In the genomic region with DNA sequence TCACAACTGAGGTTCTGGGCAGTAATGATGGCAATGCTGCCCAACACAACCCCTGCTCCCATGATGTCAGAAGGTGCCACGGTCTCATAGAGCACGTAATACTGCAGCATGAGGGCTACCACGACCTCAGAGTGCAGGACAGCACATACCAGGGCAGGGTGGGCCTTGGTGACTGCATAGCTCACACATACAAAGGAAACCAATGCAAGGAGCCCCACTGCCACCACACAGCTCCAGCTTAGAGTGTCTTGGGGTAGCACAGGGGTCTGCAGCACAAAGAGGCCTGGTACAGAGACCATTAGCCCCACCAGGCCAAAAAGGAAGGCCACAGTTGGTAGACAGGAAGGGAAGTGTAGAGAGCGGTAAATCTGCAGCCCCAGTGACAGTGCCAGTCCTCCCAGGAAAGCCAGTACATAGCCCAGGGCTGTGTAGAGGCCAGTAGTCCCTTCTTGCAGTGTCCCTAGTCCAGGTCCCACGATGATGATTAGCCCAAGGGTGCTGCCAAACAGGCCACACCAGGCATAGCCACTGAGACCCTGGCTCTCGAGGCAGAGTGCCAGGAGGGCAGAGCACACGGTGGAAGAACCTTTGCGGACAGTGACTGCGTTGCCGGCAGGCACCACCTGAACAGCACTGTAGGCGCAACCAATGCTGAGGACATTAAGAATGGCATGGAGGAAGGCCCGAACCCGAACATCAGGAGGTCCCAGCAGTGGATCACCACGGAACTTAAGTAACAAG, we compare ENCODE assay signal across 8 mouse cellular contexts. TPM values are rescaled to one million over a fixed set of nuclear protein-coding genes. Genes with fewer than 3 reads are reported as not detected.
A peak's percentile ranks its signal among the peaks of the same experiment; 100 is the strongest.
DNase-seq lines count a peak whose midpoint lies in the region; ATAC-seq lines count a peak whose summit lies in the region.

No protein-coding gene starts in this region.

- DNase-seq in kidney, postnatal 25 days: no peak
- no peak for DNase-seq in embryonic facial prominence, embryonic 11.5 days (ENCODE audit: low spot score)
- DNase-seq in hindbrain, embryonic 14.5 days (ENCODE audit: low spot score): no peak
- DNase-seq in midbrain, embryonic 14.5 days: peak; percentile 17
- no peak for DNase-seq in ovary, postnatal 10 days (ENCODE audit: low spot score)
- no peak for DNase-seq in left cerebral cortex, postnatal 25 days (ENCODE audit: low spot score in 2 of 2)
- no peak for DNase-seq in layer of hippocampus, postnatal 14 days (ENCODE audit: low spot score in 2 of 2)

- H3K4me2 ChIP-seq in kidney, embryonic 15.5 days: peak overlapping the region; percentile 64
- peak overlapping the region; percentile 59; the same call in 1 of the 2 replicates for H3K4me2 ChIP-seq in embryonic facial prominence, embryonic 11.5 days (ENCODE audit: low read depth, low read length)
- peak overlapping the region; percentile 61 for H3K4me2 ChIP-seq in hindbrain, embryonic 14.5 days (replicated peaks)
- peak overlapping the region; percentile 82 for H3K4me2 ChIP-seq in midbrain, embryonic 14.5 days (ENCODE audit: low read length)

- 0 out of 2 replicates have a peak overlapping the region, but pooled peaks have one; percentile 76 for H3K9ac ChIP-seq in kidney, embryonic 15.5 days
- H3K9ac ChIP-seq in embryonic facial prominence, embryonic 11.5 days (replicated peaks; ENCODE audit: low read length): peak overlapping the region; percentile 5
- H3K9ac ChIP-seq in hindbrain, embryonic 14.5 days: peak overlapping the region; percentile 86
- H3K9ac ChIP-seq in midbrain, embryonic 14.5 days (replicated peaks; ENCODE audit: low read length): peak overlapping the region; percentile 68

- ATAC-seq in kidney, embryonic 15.5 days (replicated peaks; ENCODE audit: low FRiP score): no peak
- no peak for ATAC-seq in embryonic facial prominence, embryonic 11.5 days (replicated peaks; ENCODE audit: insufficient number of reproducible peaks, low FRiP score, low TSS enrichment, low read depth)
- ATAC-seq in hindbrain, embryonic 14.5 days (ENCODE audit: low FRiP score): no peak
- no peak for ATAC-seq in midbrain, embryonic 14.5 days (ENCODE audit: low FRiP score, low TSS enrichment)

- H3K4me3 ChIP-seq in kidney, embryonic 15.5 days (replicated peaks): no peak overlapping the region
- H3K4me3 ChIP-seq in embryonic facial prominence, embryonic 11.5 days (ENCODE audit: low read depth, low read length): no peak overlapping the region
- H3K4me3 ChIP-seq in hindbrain, embryonic 14.5 days (replicated peaks; ENCODE audit: low read length): peak overlapping the region; percentile 49; the same call in 1 of the 2 replicates
- H3K4me3 ChIP-seq in midbrain, embryonic 14.5 days (replicated peaks; ENCODE audit: low read depth, low read length): peak overlapping the region; percentile 54; the same call in 1 of the 2 replicates

- intact Hi-C loops in left cerebral cortex, postnatal 25 days (cut with DNase I): no loop called here

- H3K27ac ChIP-seq in kidney, embryonic 15.5 days: peak overlapping the region; percentile 100
- peak overlapping the region; percentile 97 for H3K27ac ChIP-seq in embryonic facial prominence, embryonic 11.5 days (replicated peaks; ENCODE audit: low read depth, low read length)
- H3K27ac ChIP-seq in hindbrain, embryonic 14.5 days: peak overlapping the region; percentile 99
- peak overlapping the region; percentile 99 for H3K27ac ChIP-seq in midbrain, embryonic 14.5 days (replicated peaks; ENCODE audit: low read depth, low read length)

- no peaks in the 10 kb centered on the region for H3K36me3 ChIP-seq in kidney, embryonic 15.5 days
- H3K36me3 ChIP-seq in embryonic facial prominence, embryonic 11.5 days (replicated peaks; ENCODE audit: control insufficient read depth, insufficient read depth, low read depth, low read length): no peaks in the 10 kb centered on the region
- H3K36me3 ChIP-seq in hindbrain, embryonic 14.5 days (replicated peaks; ENCODE audit: control insufficient read depth, insufficient read depth): no peaks in the 10 kb centered on the region
- no peaks in the 10 kb centered on the region for H3K36me3 ChIP-seq in midbrain, embryonic 14.5 days (ENCODE audit: control insufficient read depth, insufficient read depth, low read length)

- 84% methylated on average over 14 of the region's 14 CpGs for WGBS in kidney, embryonic 15.5 days
- WGBS in embryonic facial prominence, embryonic 11.5 days: 79% methylated on average over 14 of the region's 14 CpGs
- 74% methylated on average over 14 of the region's 14 CpGs for WGBS in hindbrain, embryonic 14.5 days
- WGBS in midbrain, embryonic 14.5 days: 74% methylated on average over 14 of the region's 14 CpGs

- no peaks in the 10 kb centered on the region for H3K27me3 ChIP-seq in kidney, embryonic 15.5 days
- H3K27me3 ChIP-seq in embryonic facial prominence, embryonic 11.5 days (ENCODE audit: control insufficient read depth, insufficient read depth, low read length): no peaks in the 10 kb centered on the region
- no peaks in the 10 kb centered on the region for H3K27me3 ChIP-seq in hindbrain, embryonic 14.5 days (ENCODE audit: control insufficient read depth, insufficient read depth, low read length)
- no peaks in the 10 kb centered on the region for H3K27me3 ChIP-seq in midbrain, embryonic 14.5 days (ENCODE audit: control insufficient read depth, insufficient read depth, low read length)

- peaks cover 39% of the 10 kb centered on the region for H3K4me1 ChIP-seq in kidney, embryonic 15.5 days
- peaks cover 4% of the 10 kb centered on the region for H3K4me1 ChIP-seq in embryonic facial prominence, embryonic 11.5 days (ENCODE audit: control insufficient read depth, insufficient read depth, low read length)
- H3K4me1 ChIP-seq in hindbrain, embryonic 14.5 days (replicated peaks; ENCODE audit: control insufficient read depth, insufficient read depth, low read length): peaks cover 35% of the 10 kb centered on the region
- peaks cover 35% of the 10 kb centered on the region for H3K4me1 ChIP-seq in midbrain, embryonic 14.5 days (ENCODE audit: control insufficient read depth, insufficient read depth, low read length)

- H3K9me3 ChIP-seq in kidney, embryonic 15.5 days (replicated peaks): no peaks in the 10 kb centered on the region
- no peaks in the 10 kb centered on the region for H3K9me3 ChIP-seq in embryonic facial prominence, embryonic 11.5 days (replicated peaks; ENCODE audit: control insufficient read depth, low read length)
- H3K9me3 ChIP-seq in hindbrain, embryonic 14.5 days (ENCODE audit: control insufficient read depth, low read length): no peaks in the 10 kb centered on the region
- no peaks in the 10 kb centered on the region for H3K9me3 ChIP-seq in midbrain, embryonic 14.5 days (ENCODE audit: control insufficient read depth, low read length)

RNA-seq across cellular contexts. Expression of gene Slc35g3, which starts 1.4 kb away (rescaled TPM):
- polyA plus RNA-seq in kidney, embryonic 15.5 days (2015; fragmentation: Nextera tagmentation; extraction: Ambion mirVana): 0.27 and 0.36 TPM in 2 replicates
- polyA plus RNA-seq in embryonic facial prominence, embryonic 11.5 days (2014; fragmentation: Nextera tagmentation; extraction: Ambion mirVana): 0.18 TPM in 1 of 2 replicates, not detected in the other
- 0.27 and 0.39 TPM in 2 replicates for polyA plus RNA-seq in hindbrain, embryonic 14.5 days (2014; fragmentation: Nextera tagmentation; extraction: Ambion mirVana)
- polyA plus RNA-seq in midbrain, embryonic 14.5 days (2014; fragmentation: Nextera tagmentation; extraction: Ambion mirVana): 0.14 TPM in 1 of 2 replicates, not detected in the other
- not detected for total RNA-seq in left cerebral cortex, postnatal 25 days (2021)
- total RNA-seq in layer of hippocampus, postnatal 14 days (2021): under 1 TPM in 1 of 2 experiments, not detected in 1; 0.21 TPM

RNA-seq across cellular contexts. Expression of gene Polr2a, which starts 1.9 kb away (rescaled TPM):
- 29.9 and 31.1 TPM in 2 replicates for polyA plus RNA-seq in kidney, embryonic 15.5 days (2015; fragmentation: Nextera tagmentation; extraction: Ambion mirVana)
- polyA plus RNA-seq in embryonic facial prominence, embryonic 11.5 days (2014; fragmentation: Nextera tagmentation; extraction: Ambion mirVana): 51.4 and 56.5 TPM in 2 replicates
- polyA plus RNA-seq in hindbrain, embryonic 14.5 days (2014; fragmentation: Nextera tagmentation; extraction: Ambion mirVana): 24.3 and 26.9 TPM in 2 replicates
- polyA plus RNA-seq in midbrain, embryonic 14.5 days (2014; fragmentation: Nextera tagmentation; extraction: Ambion mirVana): 20.0 and 30.7 TPM in 2 replicates
- 10 to 100 TPM; 53.3 to 53.6 TPM for total RNA-seq in left cerebral cortex, postnatal 25 days (2021)
- 10 to 100 TPM; 62.8 to 68.5 TPM for total RNA-seq in layer of hippocampus, postnatal 14 days (2021)

RNA-seq across cellular contexts. Expression of gene Zbtb4, which starts 5.4 kb away (rescaled TPM):
- 1.9 and 2.8 TPM in 2 replicates for polyA plus RNA-seq in kidney, embryonic 15.5 days (2015; fragmentation: Nextera tagmentation; extraction: Ambion mirVana)
- polyA plus RNA-seq in embryonic facial prominence, embryonic 11.5 days (2014; fragmentation: Nextera tagmentation; extraction: Ambion mirVana): 1.1 and 1.2 TPM in 2 replicates
- 4.6 TPM in 2 replicates for polyA plus RNA-seq in hindbrain, embryonic 14.5 days (2014; fragmentation: Nextera tagmentation; extraction: Ambion mirVana)
- 3.8 and 4.2 TPM in 2 replicates for polyA plus RNA-seq in midbrain, embryonic 14.5 days (2014; fragmentation: Nextera tagmentation; extraction: Ambion mirVana)
- 100 to 1,000 TPM; 110 to 114 TPM for total RNA-seq in left cerebral cortex, postnatal 25 days (2021)
- 10 to 100 TPM; 82.0 to 83.5 TPM for total RNA-seq in layer of hippocampus, postnatal 14 days (2021)

RNA-seq across cellular contexts. Expression of gene Chrnb1, which starts 35.4 kb away (rescaled TPM):
- polyA plus RNA-seq in kidney, embryonic 15.5 days (2015; fragmentation: Nextera tagmentation; extraction: Ambion mirVana): 11.4 and 12.3 TPM in 2 replicates
- 3.0 and 3.6 TPM in 2 replicates for polyA plus RNA-seq in embryonic facial prominence, embryonic 11.5 days (2014; fragmentation: Nextera tagmentation; extraction: Ambion mirVana)
- 1.4 and 1.6 TPM in 2 replicates for polyA plus RNA-seq in hindbrain, embryonic 14.5 days (2014; fragmentation: Nextera tagmentation; extraction: Ambion mirVana)
- polyA plus RNA-seq in midbrain, embryonic 14.5 days (2014; fragmentation: Nextera tagmentation; extraction: Ambion mirVana): 0.80 and 1.3 TPM in 2 replicates
- total RNA-seq in left cerebral cortex, postnatal 25 days (2021): 1 to 10 TPM; 1.3 to 2.0 TPM
- total RNA-seq in layer of hippocampus, postnatal 14 days (2021): 1 to 10 TPM; 1.0 to 1.1 TPM

RNA-seq across cellular contexts. Expression of gene Fgf11, which starts 41.3 kb away (rescaled TPM):
- 2.0 and 2.5 TPM in 2 replicates for polyA plus RNA-seq in kidney, embryonic 15.5 days (2015; fragmentation: Nextera tagmentation; extraction: Ambion mirVana)
- polyA plus RNA-seq in embryonic facial prominence, embryonic 11.5 days (2014; fragmentation: Nextera tagmentation; extraction: Ambion mirVana): 0.92 and 0.97 TPM in 2 replicates
- polyA plus RNA-seq in hindbrain, embryonic 14.5 days (2014; fragmentation: Nextera tagmentation; extraction: Ambion mirVana): 4.3 TPM in 2 replicates
- polyA plus RNA-seq in midbrain, embryonic 14.5 days (2014; fragmentation: Nextera tagmentation; extraction: Ambion mirVana): 3.2 and 3.6 TPM in 2 replicates
- 10 to 100 TPM; 14.9 to 17.2 TPM for total RNA-seq in left cerebral cortex, postnatal 25 days (2021)
- total RNA-seq in layer of hippocampus, postnatal 14 days (2021): 10 to 100 TPM; 22.8 to 23.7 TPM

Comparison
In these comparisons a context has a peak if more than half of its experiments do, and no peak if none do; other contexts are left out.
1. H3K4me3 ChIP-seq: peak in hindbrain, embryonic 14.5 days (single experiment) and midbrain, embryonic 14.5 days (single experiment); none in kidney, embryonic 15.5 days (single experiment) and embryonic facial prominence, embryonic 11.5 days (single experiment).
2. H3K9ac ChIP-seq: peak in every context shown above with its lines; median percentile 86 in hindbrain, embryonic 14.5 days; 76 in kidney, embryonic 15.5 days; 68 in midbrain, embryonic 14.5 days; 5 in embryonic facial prominence, embryonic 11.5 days.
3. Peak in every context shown above with its lines, with median percentiles within 50 percentile points of each other: H3K27ac ChIP-seq and H3K4me2 ChIP-seq.